Mouse (Mus musculus): ENCODE measurements around the gene Rfx5.
"Not testable (repeated sequence)": the region's sequence is repeated elsewhere in the genome, so short reads cannot be mapped to it uniquely, and the experiment has no call there.

Rfx5 gene

GRCm38 (mm10) chr3:94935332-94935731 is 18.5 kb upstream of the Rfx5 start:
- not testable (repeated sequence) for DNase-seq (ENCODE audit: low spot score in 2 of 2)

- peak in 1 of 2 experiments; percentile 59 for DNase-seq (ENCODE audit: low spot score in 2 of 2)
Measured at GRCm38 (mm10) chr3:94936147-94936546, 17.7 kb upstream of the Rfx5 start.

GRCm38 (mm10) chr3:94937194-94937593 is 16.7 kb upstream of the Rfx5 start:
- DNase-seq (ENCODE audit: low spot score in 2 of 2) = not testable (repeated sequence)

GRCm38 (mm10) chr3:94940033-94940432 is 13.8 kb upstream of the Rfx5 start:
- not testable (repeated sequence) for DNase-seq (ENCODE audit: low spot score in 2 of 2)

- DNase-seq (ENCODE audit: low spot score in 2 of 2) = peak; percentile 73 to 88
Measured at GRCm38 (mm10) chr3:94942211-94942967, 11.5 kb upstream of the Rfx5 start.

GRCm38 (mm10) chr3:94943706-94944105 is 10.2 kb upstream of the Rfx5 start:
- DNase-seq (ENCODE audit: low spot score in 2 of 2) = peak in 1 of 2 experiments; percentile 53

- DNase-seq (ENCODE audit: low spot score in 2 of 2) = no peak
Measured at GRCm38 (mm10) chr3:94948066-94948614, 5.7 kb upstream of the Rfx5 start.

GRCm38 (mm10) chr3:94949645-94950044 is 4.2 kb upstream of the Rfx5 start:
- DNase-seq (ENCODE audit: low spot score in 2 of 2) = no peak

GRCm38 (mm10) chr3:94952806-94953205 is 1.1 kb upstream of the Rfx5 start:
- peak in 1 of 2 experiments; percentile 74 for DNase-seq (ENCODE audit: low spot score in 2 of 2)

GRCm38 (mm10) chr3:94953384-94953763 is 501 bp upstream of the Rfx5 start:
- no peak for DNase-seq (ENCODE audit: low spot score in 2 of 2)

GRCm38 (mm10) chr3:94958295-94958694 is 4.4 kb downstream of the Rfx5 start:
- no peak for DNase-seq (ENCODE audit: low spot score in 2 of 2)

- DNase-seq (ENCODE audit: low spot score in 2 of 2) = no peak
Measured at GRCm38 (mm10) chr3:94959871-94960270, 6.0 kb downstream of the Rfx5 start.

- no peak for DNase-seq (ENCODE audit: low spot score in 2 of 2)
Measured at GRCm38 (mm10) chr3:94960322-94960721, 6.4 kb downstream of the Rfx5 start.

GRCm38 (mm10) chr3:94964989-94965388 is 11.1 kb downstream of the Rfx5 start:
- no peak for DNase-seq (ENCODE audit: low spot score in 2 of 2)

GRCm38 (mm10) chr3:94965878-94966277 is 12.0 kb downstream of the Rfx5 start:
- no peak for DNase-seq (ENCODE audit: low spot score in 2 of 2)

- no peak for DNase-seq (ENCODE audit: low spot score in 2 of 2)
Measured at GRCm38 (mm10) chr3:94972552-94972951, 18.7 kb downstream of the Rfx5 start.

- DNase-seq (ENCODE audit: low spot score in 2 of 2) = no peak
Measured at GRCm38 (mm10) chr3:94973620-94974019, 19.7 kb downstream of the Rfx5 start.

- no peak for DNase-seq (ENCODE audit: low spot score in 2 of 2)
Measured at GRCm38 (mm10) chr3:94974026-94974527, 20.2 kb downstream of the Rfx5 start.

- DNase-seq (ENCODE audit: low spot score in 2 of 2) = peak; percentile 91 to 95
Measured at GRCm38 (mm10) chr3:94974528-94975422, 20.9 kb downstream of the Rfx5 start, which contains the start of gene Pi4kb. Pi4kb (plus strand) TSS chr3:94974731.

GRCm38 (mm10) chr3:94984312-94984711 is 30.4 kb downstream of the Rfx5 start:
- no peak for DNase-seq (ENCODE audit: low spot score in 2 of 2)

GRCm38 (mm10) chr3:94985513-94985912 is 31.6 kb downstream of the Rfx5 start:
- no peak for DNase-seq (ENCODE audit: low spot score in 2 of 2)

- no peak for DNase-seq (ENCODE audit: low spot score in 2 of 2)
Measured at GRCm38 (mm10) chr3:94987578-94987977, 33.7 kb downstream of the Rfx5 start.

Measured in spleen, postnatal 10 days (tissue).